Mouse (Mus musculus) layer of hippocampus, postnatal 36 days (tissue): Measurements from ENCODE around the gene Prom2. TPM values are rescaled to one million over a fixed set of nuclear protein-coding genes. Genes with fewer than 3 reads are reported as not detected.

ENCODE experiments used
- DNase-seq, 2 experiments: peaks; one replicate each; pipeline ENCODE4 v3.0.0; 2022
- total RNA-seq, 2 experiments: library from RNA; stranded (reverse); gene quantifications; 2 replicates each; pipeline ENCODE4 v1.2.3; 2021

Gene Prom2
- total RNA-seq, 2 experiments from 2014 or later, result 0.07 to 0.08 TPM

DNA sequence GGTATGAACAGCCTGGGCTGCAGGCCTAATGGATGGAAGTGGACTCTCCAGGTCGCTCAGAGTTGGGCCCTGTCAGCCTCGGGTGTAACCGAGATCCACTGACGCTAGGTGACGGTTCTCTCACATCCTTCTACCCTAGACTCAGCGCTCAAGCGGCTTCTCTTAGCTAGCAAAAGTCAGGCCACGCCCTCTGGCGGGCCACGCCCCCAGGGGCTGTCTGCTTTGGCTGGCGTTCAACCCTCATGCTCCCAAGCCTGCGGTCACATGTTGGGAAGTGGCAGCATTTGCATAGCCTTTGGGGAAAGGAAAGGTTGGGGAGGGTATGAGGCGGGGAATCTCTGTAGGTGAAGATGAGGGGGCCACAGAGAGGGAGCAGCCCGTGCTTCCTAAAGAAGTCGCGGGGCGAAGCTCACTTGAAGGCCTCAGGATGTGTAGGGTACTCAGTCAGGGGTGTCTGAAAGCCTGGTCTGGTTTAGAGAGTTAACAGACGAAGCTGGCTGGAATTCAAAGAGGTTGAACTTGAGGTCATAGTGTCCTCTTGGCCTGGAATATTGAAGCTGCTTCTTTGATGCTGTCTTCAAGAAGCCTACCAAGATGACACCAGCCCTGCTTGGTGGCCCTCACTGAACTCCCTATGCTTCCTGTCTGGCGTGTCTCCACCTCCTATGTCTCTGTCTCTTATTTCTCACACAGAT is 56.6 kb downstream of the Prom2 start:
- no peak for DNase-seq

- DNase-seq, result no peak
Measured at GRCm38 (mm10) chr2:127483001-127483400, 58.3 kb downstream of the Prom2 start.

DNA sequence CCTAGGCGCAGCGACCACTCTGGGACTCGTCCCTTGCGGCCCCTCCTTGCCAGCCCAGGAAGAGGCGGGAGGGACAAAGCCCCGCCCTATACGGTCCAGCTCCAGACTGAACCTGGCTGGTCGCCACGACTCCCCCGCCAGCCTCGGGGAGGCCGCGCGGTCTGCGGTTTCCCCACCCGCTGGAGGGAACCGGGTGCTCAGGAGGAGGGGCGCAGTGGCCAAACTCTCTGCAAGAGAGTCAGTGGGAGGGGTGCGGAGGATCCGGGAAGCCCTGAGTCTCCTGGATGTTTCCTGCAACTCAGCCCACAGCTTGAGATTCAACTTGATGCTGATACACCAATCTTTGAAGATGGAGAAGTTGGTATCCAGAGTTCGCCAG is 58.7 kb downstream of the Prom2 start:
- DNase-seq, result peak in 1 of 2 experiments; percentile 50

DNA sequence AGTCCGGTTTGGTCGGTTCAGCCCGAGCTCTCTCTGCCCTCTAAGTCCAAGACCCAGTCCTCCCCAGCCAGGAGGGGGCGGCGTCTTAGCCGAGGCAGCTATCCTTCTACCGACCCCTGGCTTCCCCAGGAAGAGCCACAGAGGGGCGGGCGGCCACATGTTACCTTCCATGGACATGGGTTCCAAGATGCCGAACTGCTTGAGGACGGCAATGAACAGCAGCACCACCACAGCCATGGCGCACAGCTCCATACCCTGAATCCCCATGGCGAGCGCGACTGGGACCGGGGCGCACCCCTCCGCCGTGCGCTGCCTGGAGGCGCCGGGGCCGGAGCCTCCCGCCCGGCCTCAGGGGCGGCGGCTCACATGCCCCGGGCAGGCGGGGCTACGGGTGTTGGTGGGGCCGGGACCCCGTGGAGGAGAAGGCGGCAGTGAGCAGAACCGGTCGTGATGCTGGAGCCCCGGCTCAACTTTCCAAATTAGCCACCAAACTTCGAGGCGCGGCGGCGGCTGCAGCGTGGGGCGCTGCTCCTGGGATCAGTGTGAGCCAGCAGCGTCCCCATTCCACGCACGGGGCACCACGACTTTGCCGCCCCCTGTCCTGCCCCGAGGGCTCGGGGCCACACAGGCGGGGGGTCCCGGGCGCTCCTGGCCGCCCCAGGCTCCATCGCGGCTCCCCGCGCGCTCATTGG is 59.3 kb downstream of the Prom2 start:
- DNase-seq, result no peak

DNA sequence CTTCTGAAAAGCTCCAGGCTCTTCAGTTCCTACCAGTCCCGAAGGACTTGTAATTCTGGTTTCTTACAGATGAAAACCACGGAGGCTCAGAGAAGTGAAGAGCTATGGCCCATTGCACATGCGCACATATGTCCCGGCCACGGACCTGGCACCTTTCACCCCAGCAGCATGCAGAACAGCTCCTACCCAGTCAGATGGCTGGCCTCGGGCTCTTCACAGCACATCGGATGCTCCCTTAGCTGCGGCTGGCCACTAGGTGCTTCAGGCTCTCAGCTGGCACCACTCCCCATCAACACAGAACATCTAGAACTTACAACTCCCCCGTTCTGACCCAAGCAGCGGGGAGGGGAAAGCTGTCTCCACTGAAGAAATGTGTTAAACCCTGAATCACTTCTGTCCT is 61.5 kb downstream of the Prom2 start:
- no peak for DNase-seq

DNA sequence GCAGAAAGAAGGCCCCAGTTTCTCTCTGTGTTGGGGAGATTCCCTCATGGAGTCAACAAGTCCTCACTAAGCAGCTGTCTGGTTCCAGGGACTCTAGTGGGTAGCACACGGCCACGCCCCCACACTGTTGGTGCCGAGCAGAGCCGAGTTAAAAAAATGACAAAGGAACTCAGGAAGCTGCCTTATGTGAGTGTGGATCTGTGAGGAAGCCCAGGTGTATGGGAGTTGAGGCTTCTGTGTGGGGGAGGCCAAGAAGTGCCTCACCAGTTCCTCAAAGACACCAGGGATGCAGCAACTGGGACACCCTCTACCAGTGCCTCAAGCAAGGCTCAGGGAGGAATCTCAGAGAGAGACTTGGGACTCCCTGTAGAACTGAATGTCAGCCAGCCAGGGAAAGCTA is 62.1 kb downstream of the Prom2 start:
- DNase-seq, result no peak

Other genes starting within 250 kb of the Prom2 start
- gene Dusp2, start 205.3 kb downstream of the Prom2 start, total RNA-seq, result 1 to 10 TPM in 1 of 2 experiments, under 1 TPM in 1; 0.53 to 1.1 TPM
- gene Astl, start 202.8 kb downstream of the Prom2 start, total RNA-seq, result not detected
- under 1 TPM in 1 of 2 experiments, not detected in 1; 0.07 TPM for gene Adra2b, start 178.3 kb downstream of the Prom2 start, total RNA-seq
- gene Gpat2, start 116.3 kb downstream of the Prom2 start, total RNA-seq, result under 1 TPM in 1 of 2 experiments, not detected in 1; 0.20 TPM
- 10 to 100 TPM; 15.8 to 18.9 TPM for gene Fahd2a, start 96.9 kb downstream of the Prom2 start, total RNA-seq
- gene Kcnip3, start 19.4 kb downstream of the Prom2 start, total RNA-seq, result 10 to 100 TPM; 59.6 to 61.7 TPM
- 1 to 10 TPM; 7.4 to 8.8 TPM for gene Zfp661, start 45.6 kb upstream of the Prom2 start, total RNA-seq
- 10 to 100 TPM; 89.1 to 99.2 TPM for gene Mrps5, start 45.8 kb upstream of the Prom2 start, total RNA-seq
- 100 to 1,000 TPM; 148 to 160 TPM for gene Mal, start 115.2 kb upstream of the Prom2 start, total RNA-seq
- gene Mall, start 188.5 kb upstream of the Prom2 start, total RNA-seq, result under 1 TPM; 0.45 to 0.86 TPM
- 10 to 100 TPM; 18.3 to 21.0 TPM for gene Nphp1, start 247.4 kb upstream of the Prom2 start, total RNA-seq